Mouse (Mus musculus): ENCODE measurements around the gene Fgf15. TPM values are rescaled to one million over a fixed set of nuclear protein-coding genes. Genes with fewer than 3 reads are reported as not detected.
"Not testable (repeated sequence)": the region's sequence is repeated elsewhere in the genome, so short reads cannot be mapped to it uniquely, and the experiment has no call there.

Gene Fgf15
- polyA plus RNA-seq, 1 experiment from 2014 or later: 20.0 TPM

DNA sequence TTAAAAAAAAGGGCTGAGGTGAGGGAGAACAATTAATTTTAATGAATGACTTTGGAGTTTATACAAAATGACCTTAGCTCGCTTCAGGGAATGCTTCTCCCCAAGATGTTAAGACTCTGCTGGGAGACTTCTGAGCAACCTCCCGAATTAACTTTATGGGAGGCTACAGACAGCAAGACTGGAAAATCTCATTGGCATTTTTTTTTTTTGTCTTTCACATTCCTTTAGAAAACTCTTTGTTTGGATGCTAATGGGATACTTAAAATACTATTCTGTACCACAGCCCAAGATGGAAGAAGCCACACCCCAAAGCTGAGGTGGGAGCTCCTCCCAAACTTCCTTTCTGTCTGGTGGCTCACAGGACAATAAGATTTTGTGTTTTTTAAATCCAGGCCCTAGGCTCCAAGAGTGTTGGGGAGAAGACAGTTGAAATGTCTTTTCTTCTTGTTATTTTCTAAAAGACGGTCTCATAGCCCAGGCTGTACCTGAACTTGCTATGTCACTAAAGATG is 32.1 kb upstream of the Fgf15 start:
- Histone ChIP-seq H3K9ac (replicated peaks) (no peak overlapping the region), H3K27me3 (peaks cover 65% of the 10 kb centered on the region), H3K27ac (replicated peaks) (no peak overlapping the region), H3K4me1 (peaks cover 14% of the 10 kb centered on the region), H3K36me3 (no peaks in the 10 kb centered on the region), H3K4me3 (no peak overlapping the region), H3K9me3 (no peaks in the 10 kb centered on the region), H3K4me2 (replicated peaks) (no peak overlapping the region)
- no peak for ATAC-seq (replicated peaks)
- WGBS: 42% methylated on average over 3 of the region's 3 CpGs

DNA sequence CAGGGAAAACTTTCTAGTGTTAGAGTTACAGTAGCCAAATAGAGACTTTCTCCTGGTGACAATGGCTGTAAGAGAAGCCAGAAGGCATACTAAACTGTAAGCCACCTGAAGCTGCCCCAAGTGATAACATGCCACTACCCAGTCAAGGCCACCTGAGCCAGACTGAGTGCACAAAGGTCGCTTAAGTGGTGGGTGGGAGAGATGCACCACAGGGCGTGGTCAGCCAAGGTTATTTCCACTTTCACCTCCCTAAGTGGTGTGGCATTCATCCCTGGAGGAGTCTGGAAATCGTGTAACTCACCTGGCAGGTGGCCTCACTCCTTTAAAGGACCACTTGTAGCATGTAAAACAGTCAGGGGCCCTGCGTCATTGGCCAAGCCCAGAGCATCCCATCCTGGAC is 29.2 kb upstream of the Fgf15 start:
- 73% methylated on average over 4 of the region's 4 CpGs for WGBS
- no peak overlapping the region for H3K4me2 ChIP-seq (replicated peaks)
- no peak overlapping the region for H3K9ac ChIP-seq (replicated peaks)
- H3K27ac ChIP-seq (replicated peaks): no peak overlapping the region
- ATAC-seq (replicated peaks): no peak
- H3K9me3 ChIP-seq: no peaks in the 10 kb centered on the region
- no peaks in the 10 kb centered on the region for H3K36me3 ChIP-seq
- peaks cover under 1% of the 10 kb centered on the region; the same call in 1 of the 2 replicates for H3K4me1 ChIP-seq
- H3K4me3 ChIP-seq: no peak overlapping the region
- H3K27me3 ChIP-seq: peaks cover 35% of the 10 kb centered on the region

DNA sequence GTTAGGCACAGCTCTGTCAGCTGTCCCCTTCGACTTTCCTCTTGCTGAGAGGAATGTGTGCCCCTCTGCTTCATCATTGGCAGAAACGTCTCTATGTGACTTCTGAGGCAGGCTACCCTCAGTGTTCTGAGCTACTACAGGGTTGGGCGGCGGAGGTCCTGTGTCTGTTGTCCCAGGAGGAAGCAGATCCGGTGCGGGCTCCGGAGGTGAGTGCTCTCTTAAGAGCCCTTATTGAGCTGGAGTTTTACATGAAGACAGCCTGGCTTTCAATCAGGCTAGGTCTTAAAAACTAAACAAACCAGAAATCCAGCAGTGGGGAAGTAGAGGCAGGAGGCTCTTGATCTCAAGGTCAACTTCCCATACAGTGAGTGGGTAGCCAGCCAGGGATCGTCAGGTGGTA is 28.7 kb upstream of the Fgf15 start:
- Histone ChIP-seq H3K9ac (replicated peaks) (no peak overlapping the region), H3K4me3 (no peak overlapping the region), H3K4me1 (no peaks in the 10 kb centered on the region), H3K27me3 (peaks cover 33% of the 10 kb centered on the region), H3K36me3 (no peaks in the 10 kb centered on the region), H3K27ac (replicated peaks) (no peak overlapping the region), H3K4me2 (replicated peaks) (no peak overlapping the region), H3K9me3 (no peaks in the 10 kb centered on the region)
- WGBS: 85% methylated on average over 8 of the region's 8 CpGs
- ATAC-seq (replicated peaks): no peak

DNA sequence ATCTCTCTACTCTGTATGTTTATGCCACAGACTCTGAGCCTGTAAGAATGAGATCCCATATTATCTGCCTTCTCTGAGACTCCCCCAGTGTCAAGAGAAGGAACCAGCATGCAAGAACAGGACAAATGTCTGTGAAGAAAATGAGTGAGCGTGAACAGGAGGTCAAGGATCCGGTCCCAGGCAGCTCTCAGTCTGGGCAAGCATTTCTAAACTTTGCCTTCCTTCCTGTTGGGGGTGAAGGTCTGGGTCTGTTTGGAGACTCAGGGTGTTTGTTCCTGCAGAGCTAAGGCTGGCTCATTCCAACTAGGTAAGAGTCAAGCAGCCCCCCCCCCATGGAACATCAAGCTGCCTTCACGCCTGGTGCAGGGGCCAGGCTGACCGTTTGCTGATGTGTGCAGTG is 23.9 kb upstream of the Fgf15 start:
- ATAC-seq (replicated peaks): no peak
- WGBS: 71% methylated on average over 4 of the region's 4 CpGs
- H3K4me3 ChIP-seq: no peak overlapping the region

DNA sequence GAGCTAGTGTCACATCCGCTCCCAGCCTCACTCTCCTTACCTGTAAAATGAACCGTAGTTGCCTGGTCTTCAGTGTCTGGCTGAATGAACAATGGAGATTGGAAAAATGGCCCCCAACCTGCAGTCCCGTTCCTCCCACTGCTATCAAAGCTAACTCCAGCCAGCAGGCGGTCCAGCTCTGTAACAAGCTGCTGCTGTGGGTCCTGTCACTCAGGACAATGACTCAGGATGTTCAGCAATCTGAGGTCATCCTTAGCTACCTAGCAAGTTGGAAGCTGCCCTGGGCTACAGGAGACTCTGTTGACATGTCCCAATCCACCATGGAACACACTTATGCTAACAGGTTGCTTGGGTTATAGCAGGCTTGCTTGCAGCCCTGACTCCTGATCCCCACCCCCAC is 23.2 kb upstream of the Fgf15 start:
- no peak overlapping the region for H3K9ac ChIP-seq (replicated peaks)
- H3K4me3 ChIP-seq: no peak overlapping the region
- ATAC-seq (replicated peaks): no peak
- 71% methylated on average over 4 of the region's 4 CpGs for WGBS
- H3K4me1 ChIP-seq: no peaks in the 10 kb centered on the region; the same call in 1 of the 2 replicates
- no peaks in the 10 kb centered on the region for H3K27me3 ChIP-seq
- H3K4me2 ChIP-seq (replicated peaks): no peak overlapping the region
- H3K27ac ChIP-seq (replicated peaks): no peak overlapping the region
- H3K9me3 ChIP-seq: no peaks in the 10 kb centered on the region
- H3K36me3 ChIP-seq: no peaks in the 10 kb centered on the region

More for the DNA sequence above, 23.9 kb upstream of the Fgf15 start:
- Histone ChIP-seq H3K4me1 (no peaks in the 10 kb centered on the region; the same call in 1 of the 2 replicates), H3K27me3 (peaks cover 1% of the 10 kb centered on the region; the same call in 1 of the 2 replicates), H3K4me2 (replicated peaks) (no peak overlapping the region), H3K27ac (replicated peaks) (no peak overlapping the region), H3K9me3 (no peaks in the 10 kb centered on the region), H3K9ac (replicated peaks) (no peak overlapping the region), H3K36me3 (no peaks in the 10 kb centered on the region)

DNA sequence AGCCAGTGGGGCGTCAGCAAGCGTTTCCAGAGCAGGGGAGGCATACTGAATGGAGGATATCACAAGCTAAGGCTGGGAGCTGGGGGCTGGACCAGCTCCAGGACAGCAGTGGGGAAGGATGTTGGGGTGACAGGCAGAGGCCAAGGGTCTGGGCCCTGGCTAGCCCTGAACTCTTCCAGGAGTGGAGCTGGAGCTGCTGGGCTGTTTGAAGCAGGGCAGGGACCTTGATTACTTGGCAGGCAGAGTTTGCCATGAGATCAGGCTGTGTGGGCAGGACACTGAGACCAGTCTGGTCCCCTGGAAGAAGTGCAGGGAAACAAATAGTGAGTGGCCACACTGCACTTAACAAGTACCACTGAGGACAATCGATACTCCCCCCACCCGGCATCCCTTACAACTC is 22.1 kb upstream of the Fgf15 start:
- H3K4me2 ChIP-seq (replicated peaks): no peak overlapping the region
- H3K27ac ChIP-seq (replicated peaks): no peak overlapping the region
- no peaks in the 10 kb centered on the region for H3K9me3 ChIP-seq
- H3K27me3 ChIP-seq: no peaks in the 10 kb centered on the region
- H3K4me1 ChIP-seq: no peaks in the 10 kb centered on the region; the same call in 1 of the 2 replicates
- ATAC-seq (replicated peaks): no peak
- H3K36me3 ChIP-seq: no peaks in the 10 kb centered on the region
- H3K4me3 ChIP-seq: no peak overlapping the region
- no peak overlapping the region for H3K9ac ChIP-seq (replicated peaks)
- 58% methylated on average over 4 of the region's 4 CpGs for WGBS

DNA sequence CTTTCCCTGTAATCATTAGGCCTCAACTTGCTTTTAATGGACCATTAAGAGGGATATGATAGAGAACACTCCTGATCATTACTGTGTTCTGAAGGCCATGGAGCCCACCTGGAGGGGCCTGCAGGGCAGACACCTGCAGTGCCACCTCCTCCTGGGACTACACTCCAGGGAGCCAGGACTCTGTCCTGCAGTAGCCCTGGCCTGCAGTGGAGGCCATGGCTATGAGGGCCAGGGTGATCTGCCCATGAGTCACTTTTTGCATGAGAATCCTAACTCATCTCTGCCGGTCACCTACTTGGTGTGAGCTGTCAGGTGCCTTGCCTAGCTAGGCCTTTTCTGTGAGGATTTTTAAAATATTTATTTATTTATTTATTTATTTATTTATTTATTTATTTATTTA is 17.9 kb upstream of the Fgf15 start:
- ATAC-seq (replicated peaks): no peak
- no peak overlapping the region for H3K9ac ChIP-seq (replicated peaks)
- no peak overlapping the region for H3K4me3 ChIP-seq
- no peaks in the 10 kb centered on the region; the same call in 1 of the 2 replicates for H3K4me1 ChIP-seq
- H3K9me3 ChIP-seq: no peaks in the 10 kb centered on the region
- H3K27ac ChIP-seq (replicated peaks): no peak overlapping the region
- no peaks in the 10 kb centered on the region for H3K36me3 ChIP-seq
- no peaks in the 10 kb centered on the region for H3K27me3 ChIP-seq
- 91% methylated on average over 1 of the region's 1 CpGs for WGBS
- no peak overlapping the region for H3K4me2 ChIP-seq (replicated peaks)

DNA sequence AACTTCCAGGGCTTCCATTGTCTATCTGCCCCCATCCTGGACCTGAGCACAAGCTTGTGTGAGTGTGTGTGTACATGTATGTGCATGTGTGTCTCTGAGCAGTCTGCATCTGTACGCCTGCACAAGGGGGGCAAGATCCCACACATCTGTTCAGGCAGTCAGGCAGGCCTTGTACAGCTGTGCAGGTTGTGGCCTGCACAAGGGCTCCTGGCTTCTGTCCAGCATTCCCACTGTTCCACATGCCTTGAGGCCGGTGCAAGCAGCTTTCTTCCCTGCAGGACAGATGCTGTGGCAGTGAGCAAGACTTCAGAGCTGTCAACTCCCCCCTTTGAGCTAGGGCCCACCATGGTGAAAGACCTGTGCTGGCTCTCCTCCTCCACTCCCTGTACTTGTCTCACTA is 13.2 kb upstream of the Fgf15 start:
- Histone ChIP-seq H3K4me1 (no peaks in the 10 kb centered on the region), H3K36me3 (no peaks in the 10 kb centered on the region), H3K27me3 (0 out of 2 replicates have a peak, but pooled peaks cover 1% of the 10 kb centered on the region), H3K4me3 (no peak overlapping the region), H3K27ac (replicated peaks) (no peak overlapping the region), H3K4me2 (replicated peaks) (no peak overlapping the region), H3K9ac (replicated peaks) (no peak overlapping the region), H3K9me3 (no peaks in the 10 kb centered on the region)
- no peak for ATAC-seq (replicated peaks)
- 42% methylated on average over 2 of the region's 2 CpGs for WGBS

DNA sequence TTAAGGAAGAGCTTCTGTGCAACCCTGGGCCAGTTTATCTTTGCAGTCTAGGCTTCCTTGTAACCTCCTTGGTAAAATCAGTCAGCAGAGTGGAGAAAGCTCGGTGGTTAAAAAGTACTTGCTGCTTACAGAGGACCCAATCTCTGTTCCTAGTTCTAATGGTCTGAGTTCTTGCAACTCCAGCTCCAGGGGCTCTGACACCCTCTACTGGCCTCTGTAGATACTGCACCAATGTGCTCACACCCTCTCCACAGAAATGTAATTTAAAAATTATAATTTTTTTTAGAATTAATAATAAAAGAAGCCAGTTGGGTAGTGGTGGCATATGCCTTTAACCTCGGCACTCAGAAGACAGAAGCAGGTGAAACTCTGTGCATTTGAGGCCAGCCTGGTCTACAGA is 8.7 kb upstream of the Fgf15 start:
- H3K27ac ChIP-seq (replicated peaks): no peak overlapping the region
- no peak overlapping the region for H3K4me3 ChIP-seq
- no peak overlapping the region for H3K9ac ChIP-seq (replicated peaks)
- 0 out of 2 replicates have a peak, but pooled peaks cover 2% of the 10 kb centered on the region for H3K27me3 ChIP-seq
- H3K4me1 ChIP-seq: 0 out of 2 replicates have a peak, but pooled peaks cover 5% of the 10 kb centered on the region
- 81% methylated on average over 2 of the region's 2 CpGs for WGBS
- no peaks in the 10 kb centered on the region for H3K9me3 ChIP-seq
- ATAC-seq (replicated peaks): no peak
- H3K4me2 ChIP-seq (replicated peaks): no peak overlapping the region
- no peaks in the 10 kb centered on the region for H3K36me3 ChIP-seq

DNA sequence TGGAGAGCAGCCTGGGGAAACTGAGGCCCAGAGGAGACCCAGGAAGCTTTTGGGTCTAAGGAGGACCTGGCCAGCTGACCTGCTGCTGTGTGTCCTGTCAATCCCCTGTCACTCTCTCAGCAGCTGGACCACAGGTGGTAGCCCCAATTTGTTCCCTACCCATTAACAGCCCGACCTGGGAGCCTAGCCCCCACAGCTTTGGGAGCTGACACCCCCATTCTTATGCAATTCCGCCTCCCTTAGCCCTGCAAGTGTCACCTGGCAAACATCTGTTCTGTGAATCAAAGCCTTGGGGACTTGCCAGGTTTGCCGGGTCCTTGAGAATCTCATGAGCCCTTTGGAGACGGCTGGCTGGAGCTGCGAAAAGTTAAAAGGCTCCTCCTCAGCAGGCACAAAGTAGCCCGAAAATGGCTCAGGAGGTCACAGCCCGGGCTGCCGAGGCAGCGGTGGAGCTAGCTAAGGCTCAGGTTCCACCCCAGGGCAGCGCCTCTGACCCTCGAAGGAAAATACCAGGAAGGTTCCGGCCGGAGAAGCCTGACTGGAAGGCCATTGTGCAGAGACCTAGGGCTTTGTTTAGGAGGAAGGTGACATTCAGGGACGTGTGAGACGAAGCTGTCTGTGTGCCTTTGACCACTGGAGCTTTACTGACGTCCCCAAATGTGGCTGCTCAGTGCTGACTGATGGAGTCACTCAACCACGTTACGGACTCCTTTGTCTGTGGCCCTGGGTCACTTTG is 7.6 kb upstream of the Fgf15 start:
- Histone ChIP-seq H3K4me1 (0 out of 2 replicates have a peak, but pooled peaks cover 5% of the 10 kb centered on the region), H3K27ac (replicated peaks) (no peak overlapping the region), H3K36me3 (no peaks in the 10 kb centered on the region), H3K9me3 (no peaks in the 10 kb centered on the region), H3K27me3 (0 out of 2 replicates have a peak, but pooled peaks cover 2% of the 10 kb centered on the region), H3K9ac (replicated peaks) (no peak overlapping the region), H3K4me2 (replicated peaks) (no peak overlapping the region), H3K4me3 (no peak overlapping the region)
- WGBS: 6% methylated on average over 18 of the region's 18 CpGs
- no peak for ATAC-seq (replicated peaks)

DNA sequence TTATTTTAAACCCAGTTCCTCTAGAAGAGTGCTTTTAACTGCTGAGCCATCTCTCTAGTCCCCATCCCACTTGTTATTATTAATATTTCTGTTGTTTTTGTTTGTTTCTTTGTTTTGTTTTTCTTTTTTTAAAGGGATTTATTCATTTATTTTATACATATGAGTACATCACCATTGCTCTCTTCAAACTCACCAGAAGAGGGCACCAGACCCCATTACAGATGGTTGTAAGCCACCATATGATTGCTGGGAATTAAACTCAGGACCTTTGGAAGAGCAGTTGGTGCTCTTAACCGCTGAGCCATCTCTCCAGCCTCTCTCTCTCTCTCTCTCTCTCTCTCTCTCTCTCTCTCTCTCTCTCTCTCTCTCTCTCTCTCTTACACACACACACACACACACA is 5.7 kb upstream of the Fgf15 start:
- H3K27ac ChIP-seq (replicated peaks); H3K27me3 ChIP-seq; H3K4me3 ChIP-seq; H3K9ac ChIP-seq (replicated peaks); ATAC-seq (replicated peaks); H3K9me3 ChIP-seq; H3K36me3 ChIP-seq; H3K4me2 ChIP-seq (replicated peaks): not testable (repeated sequence)
- 100% methylated on average over 1 of the region's 1 CpGs for WGBS
- H3K4me1 ChIP-seq: peaks cover 17% of the 10 kb centered on the region

DNA sequence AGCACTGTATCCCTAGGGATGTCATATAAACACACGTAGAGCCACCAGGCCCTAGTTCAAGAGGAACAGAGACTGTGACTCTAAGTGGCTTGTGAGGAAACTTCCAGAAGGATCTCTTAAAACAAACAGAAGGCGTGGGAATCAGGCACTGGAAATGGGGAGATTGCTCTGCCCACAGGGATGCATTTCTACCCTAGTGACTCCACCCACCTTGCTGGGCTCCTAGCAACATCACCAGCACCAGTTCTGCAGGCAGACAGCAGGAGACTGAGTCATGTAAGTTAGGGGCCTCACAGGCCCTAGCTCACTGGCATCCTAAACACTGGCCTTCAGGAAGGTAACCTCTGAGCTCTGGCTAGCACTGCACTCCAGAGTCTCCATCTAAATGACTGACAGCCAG is 4.5 kb upstream of the Fgf15 start:
- Histone ChIP-seq H3K9me3 (no peaks in the 10 kb centered on the region), H3K36me3 (no peaks in the 10 kb centered on the region), H3K9ac (replicated peaks) (no peak overlapping the region), H3K4me2 (replicated peaks) (no peak overlapping the region), H3K27me3 (peaks cover 13% of the 10 kb centered on the region; the same call in 1 of the 2 replicates), H3K4me1 (peaks cover 29% of the 10 kb centered on the region), H3K27ac (replicated peaks) (no peak overlapping the region), H3K4me3 (no peak overlapping the region)
- 87% methylated on average over 2 of the region's 2 CpGs for WGBS
- ATAC-seq (replicated peaks): no peak
